Mouse (Mus musculus): Measurements from ENCODE around the gene Cbfb.

The Cbfb gene

GRCm38 (mm10) chr8:105252680-105253537 lies 82.4 kb downstream of the Cbfb start:
- no peak for DNase-seq

- no peak for DNase-seq
Measured at GRCm38 (mm10) chr8:105253766-105254151, 83.3 kb downstream of the Cbfb start.

DNA sequence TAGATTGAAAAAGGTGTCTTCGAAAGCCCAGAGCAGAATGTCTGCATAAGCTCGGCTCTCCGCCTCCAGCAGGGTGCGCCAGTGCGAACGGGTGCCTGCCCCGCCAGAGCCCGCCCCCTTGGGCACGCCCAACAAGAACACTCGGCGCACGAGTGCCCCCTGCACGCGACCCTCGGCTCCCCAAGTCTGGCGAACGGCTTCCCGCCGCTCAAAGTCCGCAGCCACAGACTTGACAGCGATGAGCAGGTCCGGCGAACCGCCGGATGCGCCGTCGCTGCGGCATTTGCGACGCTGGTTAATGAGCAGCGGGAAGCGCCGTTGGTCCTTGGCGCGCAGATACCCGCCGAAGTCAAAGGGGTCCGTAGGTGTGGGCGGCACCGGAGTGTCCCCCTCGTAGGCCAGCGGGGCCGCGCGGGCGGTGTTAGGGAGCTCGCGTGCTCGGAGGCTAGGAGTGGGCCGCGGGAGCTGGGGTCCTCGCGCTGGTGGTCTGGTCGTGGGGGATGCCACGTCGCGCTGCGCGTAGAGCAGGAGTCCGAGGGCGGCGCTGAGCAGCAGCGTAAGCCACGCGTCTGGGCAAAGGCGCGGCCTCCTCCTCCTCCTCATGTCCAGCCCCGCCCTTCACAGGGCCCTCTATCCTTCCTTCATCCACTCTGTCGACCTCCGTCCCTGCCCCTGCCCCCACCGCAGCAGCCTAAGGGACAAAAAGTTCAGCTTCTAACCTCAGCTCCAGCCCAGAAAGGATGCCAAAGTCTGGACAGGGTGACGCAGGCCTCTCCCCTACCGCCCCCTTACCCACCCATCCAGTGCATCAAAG lies 83.9 kb downstream of the Cbfb start:
- peak; percentile 92 for DNase-seq

GRCm38 (mm10) chr8:105254966-105255350 lies 84.5 kb downstream of the Cbfb start, which contains the start of gene B3gnt9:
B3gnt9 (minus strand) TSS chr8:105255153.
- DNase-seq = peak; percentile 86

DNA sequence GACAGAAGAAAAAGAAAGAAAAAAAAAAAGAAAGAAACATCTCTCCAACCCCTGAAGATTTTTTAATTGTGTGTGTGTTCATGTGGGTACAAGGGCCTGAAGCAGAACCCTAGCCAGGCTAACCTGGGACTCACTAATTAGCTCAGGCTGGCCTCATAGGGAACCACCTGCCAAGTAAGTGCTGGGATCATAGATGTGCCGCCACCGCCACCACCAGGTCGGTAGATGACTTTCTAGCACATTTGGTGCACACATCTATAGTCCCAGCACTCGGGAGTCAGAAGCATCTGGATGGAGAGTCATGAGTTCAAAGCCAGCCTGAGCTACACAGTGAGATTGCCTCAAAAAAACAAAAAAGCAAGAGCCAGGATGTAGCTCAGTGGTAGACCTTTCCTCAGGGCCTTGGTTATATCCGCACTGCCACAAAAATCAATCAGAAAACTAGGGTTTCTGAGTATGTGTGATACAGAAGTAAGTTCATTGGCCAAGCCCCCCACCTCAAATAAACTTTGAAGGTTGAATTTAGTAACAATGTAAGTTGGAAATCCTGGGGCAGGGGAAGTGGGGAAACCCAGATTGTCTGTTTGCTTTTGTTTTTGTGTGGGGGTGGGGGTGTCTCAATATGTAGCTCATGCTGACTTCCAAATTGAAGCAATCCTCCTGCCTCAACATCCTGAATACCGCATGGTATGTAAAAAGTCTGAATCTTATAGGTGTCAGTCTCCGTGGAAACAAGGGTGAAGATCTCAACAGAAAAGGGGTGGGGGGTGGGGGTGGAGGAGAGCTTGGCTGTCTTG lies 87.0 kb downstream of the Cbfb start:
- DNase-seq = no peak

DNA sequence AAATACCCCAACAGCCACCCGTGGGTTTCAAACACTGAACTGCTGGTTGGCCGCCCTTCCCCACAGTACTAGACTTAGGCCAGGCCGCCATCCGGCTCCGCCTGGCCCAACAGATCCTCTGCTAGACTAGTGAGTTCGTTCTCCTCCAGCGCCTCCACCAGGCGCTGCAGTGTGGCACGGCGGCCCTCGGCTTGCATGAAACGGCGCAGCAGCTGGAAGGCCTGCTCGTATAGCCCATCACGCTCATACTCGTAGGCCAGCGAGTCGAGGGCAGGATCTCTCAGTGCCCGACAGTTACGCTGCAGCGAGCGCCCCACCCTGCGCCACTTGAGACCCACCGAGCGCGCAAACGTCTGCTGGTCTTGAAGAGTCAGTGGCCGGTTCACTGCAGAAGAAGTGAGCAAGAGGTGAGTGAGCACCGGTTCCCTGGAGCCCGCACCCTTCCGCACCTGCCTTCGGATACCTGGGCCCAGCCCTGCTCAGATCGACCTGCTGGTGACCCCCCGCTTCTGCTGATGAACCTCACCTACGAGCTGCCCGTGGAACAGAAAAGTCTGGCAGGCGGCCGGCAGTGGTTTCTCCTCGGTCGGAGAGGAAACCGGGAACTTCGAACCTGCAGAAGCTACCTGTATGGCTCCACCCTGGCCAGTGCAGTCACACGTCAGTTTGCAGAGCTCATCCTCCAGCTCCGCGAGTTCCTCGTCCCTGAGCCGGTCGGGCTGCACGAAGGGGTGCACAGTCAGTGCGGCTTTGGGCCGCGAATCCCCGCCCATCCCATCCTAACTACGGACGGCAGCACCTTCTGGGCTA lies 88.6 kb downstream of the Cbfb start:
- DNase-seq = peak; percentile 44

DNA sequence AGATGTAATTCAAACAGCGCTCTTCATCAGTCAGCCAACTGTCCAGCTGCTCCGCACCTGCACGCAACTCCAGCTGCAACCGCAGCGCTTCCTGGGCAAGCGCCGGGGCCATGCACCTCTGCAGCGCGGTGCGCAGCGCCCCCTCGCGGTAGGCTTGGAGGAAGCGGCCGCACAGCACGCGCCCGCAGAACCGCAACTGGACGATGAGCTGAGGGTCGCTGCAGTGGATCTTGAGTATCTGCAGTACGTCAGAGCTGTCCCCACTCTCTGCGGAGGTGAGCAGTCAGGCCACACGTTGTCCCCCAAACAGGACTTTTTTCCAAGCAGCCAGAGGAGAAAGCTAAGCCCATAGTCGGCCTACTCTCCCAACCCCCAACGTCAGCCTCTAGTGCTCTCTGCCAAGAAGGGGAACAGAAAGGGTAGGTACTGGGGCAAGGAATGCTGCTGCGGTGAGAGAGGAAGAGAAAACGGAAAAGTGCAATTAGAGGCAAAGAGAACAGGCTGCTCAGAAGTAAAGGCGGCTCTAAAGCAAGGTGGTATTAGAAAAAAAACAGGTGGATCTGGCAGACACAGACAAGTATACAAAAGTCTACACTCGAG lies 89.3 kb downstream of the Cbfb start:
- peak; percentile 81 for DNase-seq

GRCm38 (mm10) chr8:105260371-105261099 lies 90.1 kb downstream of the Cbfb start:
- no peak for DNase-seq

GRCm38 (mm10) chr8:105261326-105261980 lies 91.0 kb downstream of the Cbfb start:
- peak; percentile 42 for DNase-seq

DNA sequence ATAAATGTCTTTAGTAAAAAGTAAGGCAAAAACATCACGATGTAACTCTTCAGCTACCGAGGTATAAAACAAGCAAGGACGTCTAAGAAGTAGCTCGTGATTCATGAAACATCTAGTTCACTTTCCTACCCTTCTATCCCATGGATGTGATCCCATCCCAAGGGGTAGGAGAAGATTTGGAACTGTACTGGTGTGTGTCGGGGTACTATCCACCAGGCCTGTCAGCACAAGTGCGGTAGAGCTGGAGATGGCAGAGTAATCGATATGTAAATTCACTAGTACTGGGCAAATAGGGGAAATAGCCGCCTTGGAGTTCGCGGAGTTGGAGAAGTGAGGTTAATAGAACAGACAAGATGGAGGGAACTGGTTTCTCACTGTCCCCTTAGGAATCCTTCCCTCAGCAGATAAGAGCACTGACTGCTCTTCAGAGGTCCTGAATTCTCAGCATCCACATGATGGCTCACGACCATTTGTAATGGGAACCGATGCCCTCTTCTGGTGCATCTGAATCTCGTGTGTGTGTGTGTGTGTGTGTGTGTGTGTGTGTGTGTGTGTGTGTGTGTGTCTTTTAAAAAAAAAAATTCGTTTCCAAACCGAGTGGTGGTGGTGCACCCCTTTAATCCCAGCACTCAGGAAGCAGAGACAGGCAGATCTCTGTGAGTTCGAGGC lies 92.9 kb downstream of the Cbfb start:
- DNase-seq = no peak

DNA sequence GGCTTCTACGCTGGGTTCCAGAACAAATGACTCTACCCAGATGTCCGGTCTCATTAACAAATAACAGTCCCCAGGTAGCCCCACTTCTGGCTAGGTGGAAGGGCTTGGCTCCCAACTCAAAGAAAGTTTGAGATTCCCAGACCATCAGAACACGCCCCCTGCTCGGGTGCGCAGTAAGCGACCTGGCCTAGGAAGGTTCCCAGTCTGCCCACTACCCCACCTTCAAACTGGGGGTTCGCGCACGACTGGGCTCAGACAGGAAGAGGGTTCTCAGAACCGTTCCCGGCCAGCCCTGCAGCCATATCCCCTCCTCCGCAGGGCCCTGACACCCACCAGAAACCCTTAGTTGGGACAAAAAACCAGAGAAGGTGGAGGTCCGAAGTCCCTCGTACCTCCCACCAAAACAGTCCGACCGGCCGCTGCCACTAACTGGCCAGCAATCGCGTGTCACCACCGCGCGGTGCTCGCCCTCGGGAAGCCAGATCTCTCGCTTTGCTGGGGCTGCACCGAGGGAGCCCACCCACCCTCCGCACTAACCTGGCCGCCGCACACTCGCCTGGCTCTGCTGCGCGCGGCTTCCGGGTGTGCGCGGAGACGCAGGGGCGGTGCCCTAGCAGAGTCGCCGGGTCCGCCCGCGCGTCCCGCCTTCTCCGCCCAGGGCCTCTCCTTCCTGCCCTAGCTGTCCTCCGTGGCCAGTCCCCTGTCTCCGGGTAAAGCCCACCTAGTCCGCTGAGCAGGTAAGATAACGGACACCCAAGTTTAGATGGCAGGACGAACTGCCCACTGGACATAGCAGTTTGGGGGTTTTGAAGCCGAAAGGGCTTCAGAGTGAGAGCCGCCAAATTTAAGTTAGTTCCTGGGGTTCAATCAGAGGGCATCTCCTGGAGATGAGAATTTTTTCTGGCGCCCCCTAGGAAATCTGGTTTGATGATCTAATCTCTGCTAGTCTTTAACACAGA lies 93.8 kb downstream of the Cbfb start, which contains the start of the genes Tradd and Fbxl8:
TSS of gene Tradd (minus strand) at position 586 of the 959 bp plus-strand sequence.
TSS of gene Fbxl8 (plus strand) at position 625 of the 959 bp plus-strand sequence.
- DNase-seq = peak; percentile 84

GRCm38 (mm10) chr8:105265128-105265527 lies 94.7 kb downstream of the Cbfb start:
- no peak for DNase-seq

- DNase-seq = no peak
Measured at GRCm38 (mm10) chr8:105266775-105267174, 96.3 kb downstream of the Cbfb start.

Measured in liver (tissue).